Mouse (Mus musculus) kidney, adult 2 months (tissue): Measurements from ENCODE around the gene 1110008L16Rik.

ENCODE experiments used
- CTCF ChIP-seq: fragments of 200-500 bp; conservative IDR thresholded peaks from 2 replicates; pipeline ENCODE4 v1.5.1; 2011; ENCODE audit warnings: low read depth, mild to moderate bottlenecking, control low read depth, low read length, moderate library complexity, mixed read lengths; ENCODE audit not compliant: insufficient read depth, insufficient read length
- POLR2A ChIP-seq: fragments of 200-500 bp; IDR thresholded peaks from one replicate; pipeline ENCODE4 v1.6.1; 2011; ENCODE audit warnings: low read depth, low read length, control low read depth

DNA sequence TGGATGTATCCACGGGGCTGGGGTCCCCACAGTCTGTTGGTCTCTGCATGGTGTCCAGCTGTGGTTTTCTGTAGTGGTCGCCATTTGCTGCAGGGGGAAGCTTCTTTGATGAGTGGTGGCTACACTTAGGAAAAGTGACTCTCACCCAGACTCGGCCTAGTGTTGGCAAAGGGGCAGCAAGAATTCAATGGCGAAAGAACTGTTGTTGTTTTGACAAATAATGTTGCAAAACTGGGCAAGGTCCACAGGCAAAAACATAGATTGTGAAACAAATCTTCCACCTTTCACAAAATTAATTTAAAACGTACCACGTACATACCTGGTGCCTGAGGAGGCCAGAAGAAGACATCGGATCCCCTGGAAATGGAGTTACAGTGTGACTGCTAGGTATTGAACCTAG, 126.9 kb downstream of the 1110008L16Rik start:
- TF ChIP-seq POLR2A (no peak), CTCF (no peak)
